Mouse (Mus musculus): Measurements from ENCODE around the gene Upf3a. TPM values are rescaled to one million over a fixed set of nuclear protein-coding genes. Genes with fewer than 3 reads are reported as not detected.
"Not testable (repeated sequence)": the region's sequence is repeated elsewhere in the genome, so short reads cannot be mapped to it uniquely, and the experiment has no call there.

The Upf3a gene
- total RNA-seq, 1 experiment from 2014 or later, result 24.5 TPM

DNA sequence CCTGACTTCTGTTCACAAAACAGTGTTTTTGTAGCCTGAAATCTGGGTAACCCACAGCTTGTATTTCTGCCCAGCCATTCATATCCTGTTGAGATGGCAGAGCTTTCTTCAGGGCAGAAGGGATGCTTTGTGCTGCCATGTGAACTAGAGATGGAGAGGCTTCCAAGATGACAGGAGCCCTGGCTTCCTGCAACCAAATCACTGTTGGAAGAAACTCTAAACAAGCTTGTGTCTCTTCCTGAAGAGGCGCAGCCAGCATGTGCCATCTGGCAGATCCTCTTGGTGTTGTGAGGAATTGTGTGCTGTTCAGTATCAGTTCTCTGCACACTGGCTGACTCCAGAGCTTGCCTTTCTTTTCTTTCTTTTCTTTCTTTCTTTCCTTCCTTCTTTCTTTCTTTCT, 57.9 kb downstream of the Upf3a start:
- not testable (repeated sequence) for ATAC-seq (replicated peaks; ENCODE audit: low read depth, poor library complexity, severe bottlenecking)

Other genes with a start within 250 kb of the Upf3a start
- not detected in 2 replicates for gene 1700029H14Rik, start 223.2 kb upstream of the Upf3a start, total RNA-seq (2017)
- 55.0 and 96.1 TPM in 2 replicates for gene Rasa3, start 108.0 kb upstream of the Upf3a start, total RNA-seq (2017)
- gene Cfap97d2, start 79.7 kb upstream of the Upf3a start, total RNA-seq (2017), result not detected in 2 replicates
- gene Cdc16, start 27.9 kb upstream of the Upf3a start, total RNA-seq (2017), result 54.1 and 60.0 TPM in 2 replicates
- not detected in 2 replicates for gene AF366264, start 52.8 kb downstream of the Upf3a start, total RNA-seq (2017)
- 34.2 and 40.2 TPM in 2 replicates for gene Champ1, start 84.0 kb downstream of the Upf3a start, total RNA-seq (2017)
- gene Coprs, start 104.7 kb downstream of the Upf3a start, total RNA-seq (2017), result 4.5 and 7.8 TPM in 2 replicates